Mouse (Mus musculus) midbrain, embryonic 11.5 days (tissue): Measurements from ENCODE around the gene Polr3c. TPM values are rescaled to one million over a fixed set of nuclear protein-coding genes. Genes with fewer than 3 reads are reported as not detected.
A peak's percentile ranks its signal among the peaks of the same experiment; 100 is the strongest.
"Not testable (repeated sequence)": the region's sequence is repeated elsewhere in the genome, so short reads cannot be mapped to it uniquely, and the experiment has no call there.

Source experiments
- ATAC-seq: fragments of 200-750 bp; cut with Nextera tagmentation; 2 replicates; pipeline ENCODE4 v1.8.0; 2017; ENCODE audit warnings: moderate TSS enrichment, moderate library complexity; ENCODE audit not compliant: low FRiP score
- DNase-seq: peaks from one replicate; pipeline ENCODE4 v3.0.0; 2015; ENCODE audit warnings: low spot score; ENCODE audit errors: missing footprints
- H3K27ac ChIP-seq: fragments of 300-500 bp; sonication (generic); 2 replicates; pipeline ENCODE4 v1.5.1; 2014; ENCODE audit warnings: low read depth, low read length
- H3K27me3 ChIP-seq: fragments of 300-500 bp; sonication (generic); 2 replicates; pipeline ENCODE4 v1.6.1; 2014; ENCODE audit warnings: mild to moderate bottlenecking, low read length, moderate library complexity, mixed read lengths; ENCODE audit not compliant: control insufficient read depth, insufficient read depth
- H3K36me3 ChIP-seq: fragments of 300-500 bp; sonication (generic); 2 replicates; pipeline ENCODE4 v1.6.1; 2014; ENCODE audit warnings: mild to moderate bottlenecking, low read length, moderate library complexity, mixed read lengths; ENCODE audit not compliant: control insufficient read depth, insufficient read depth
- H3K4me1 ChIP-seq: fragments of 300-500 bp; sonication (generic); 2 replicates; pipeline ENCODE4 v1.6.1; 2014; ENCODE audit warnings: low read length; ENCODE audit not compliant: control insufficient read depth, insufficient read depth
- H3K4me2 ChIP-seq: fragments of 300-500 bp; sonication (generic); 2 replicates; pipeline ENCODE4 v1.6.1; 2014; ENCODE audit warnings: mild to moderate bottlenecking, moderate library complexity
- H3K4me3 ChIP-seq: fragments of 300-500 bp; sonication (generic); 2 replicates; pipeline ENCODE4 v1.5.1; 2014; ENCODE audit warnings: low read depth, low read length
- H3K9ac ChIP-seq: fragments of 300-500 bp; sonication (generic); 2 replicates; pipeline ENCODE4 v1.6.1; 2014; ENCODE audit warnings: low read length
- H3K9me3 ChIP-seq: fragments of 300-500 bp; sonication (generic); 2 replicates; pipeline ENCODE4 v1.6.1; 2016; ENCODE audit warnings: low read length; ENCODE audit not compliant: control insufficient read depth
- WGBS: fragments of 180-500 bp; shearing (Covaris S2); extraction: QIAGEN DNeasy Blood & Tissue Kit; methylation state at CpG from one replicate; pipeline ENCODE4 v1.1.7; 2014; 5-methylcytosine and 5-hydroxymethylcytosine counted together
- polyA plus RNA-seq: library from polyadenylated mRNA; unstranded; fragments of >200 nt; fragmentation: Nextera tagmentation; extraction: Ambion mirVana; gene quantifications from 2 replicates; pipeline ENCODE4 v1.2.1, GENCODE M21; 2014

The Polr3c gene
- polyA plus RNA-seq, 1 experiment from 2014 or later, result 41.6 TPM

GRCm38 (mm10) chr3:96744348-96744747 lies 16.9 kb upstream of the Polr3c start:
- Histone ChIP-seq H3K4me1 (no peaks in the 10 kb centered on the region), H3K9ac (no peak overlapping the region), H3K9me3 (no peaks in the 10 kb centered on the region), H3K4me3 (no peak overlapping the region), H3K27ac (no peak overlapping the region), H3K27me3 (no peaks in the 10 kb centered on the region), H3K4me2 (no peak overlapping the region), H3K36me3 (no peaks in the 10 kb centered on the region)
- no peak for DNase-seq
- WGBS, result 99% methylated on average over 3 of the region's 3 CpGs
- no peak for ATAC-seq

GRCm38 (mm10) chr3:96740279-96740678 lies 12.9 kb upstream of the Polr3c start:
- not testable (repeated sequence) for H3K27me3 ChIP-seq, DNase-seq, ATAC-seq, H3K4me3 ChIP-seq, H3K4me1 ChIP-seq, H3K27ac ChIP-seq, H3K9me3 ChIP-seq, H3K9ac ChIP-seq, H3K36me3 ChIP-seq, H3K4me2 ChIP-seq

- Histone ChIP-seq H3K36me3 (no peaks in the 10 kb centered on the region), H3K9me3 (no peaks in the 10 kb centered on the region), H3K27ac (no peak overlapping the region), H3K4me2 (no peak overlapping the region), H3K4me1 (no peaks in the 10 kb centered on the region), H3K9ac (no peak overlapping the region), H3K27me3 (no peaks in the 10 kb centered on the region), H3K4me3 (no peak overlapping the region)
- WGBS, result 83% methylated on average over 1 of the region's 1 CpGs
- ATAC-seq, result no peak
- DNase-seq, result no peak
Observed at GRCm38 (mm10) chr3:96737995-96738394, 10.6 kb upstream of the Polr3c start.

- H3K4me3 ChIP-seq, result no peak overlapping the region
- no peaks in the 10 kb centered on the region for H3K4me1 ChIP-seq
- no peak overlapping the region for H3K4me2 ChIP-seq
- H3K36me3 ChIP-seq, result no peaks in the 10 kb centered on the region
- no peak overlapping the region for H3K9ac ChIP-seq
- ATAC-seq (no peak), DNase-seq (no peak)
- H3K27me3 ChIP-seq, result no peaks in the 10 kb centered on the region
- no peak overlapping the region for H3K27ac ChIP-seq
- WGBS, result 62% methylated on average over 1 of the region's 1 CpGs
- no peaks in the 10 kb centered on the region for H3K9me3 ChIP-seq
Observed at GRCm38 (mm10) chr3:96737013-96737740, 9.7 kb upstream of the Polr3c start.

GRCm38 (mm10) chr3:96735200-96735599 lies 7.8 kb upstream of the Polr3c start:
- H3K9ac ChIP-seq, result no peak overlapping the region
- 93% methylated on average over 2 of the region's 2 CpGs for WGBS
- H3K4me2 ChIP-seq, result no peak overlapping the region

GRCm38 (mm10) chr3:96733984-96734383 lies 6.6 kb upstream of the Polr3c start:
- no peak for ATAC-seq
- WGBS, result 92% methylated on average over 1 of the region's 1 CpGs
- Histone ChIP-seq H3K27me3 (no peaks in the 10 kb centered on the region), H3K9ac (no peak overlapping the region), H3K27ac (no peak overlapping the region), H3K4me2 (no peak overlapping the region), H3K36me3 (no peaks in the 10 kb centered on the region), H3K4me3 (no peak overlapping the region), H3K4me1 (peaks cover 4% of the 10 kb centered on the region; the same call in 1 of the 2 replicates), H3K9me3 (no peaks in the 10 kb centered on the region)
- no peak for DNase-seq

More at GRCm38 (mm10) chr3:96735200-96735599, 7.8 kb upstream of the Polr3c start:
- Histone ChIP-seq H3K4me3 (no peak overlapping the region), H3K27ac (no peak overlapping the region), H3K9me3 (no peaks in the 10 kb centered on the region), H3K4me1 (no peaks in the 10 kb centered on the region), H3K27me3 (no peaks in the 10 kb centered on the region), H3K36me3 (no peaks in the 10 kb centered on the region)
- no peak for DNase-seq
- no peak for ATAC-seq

- WGBS, result 72% methylated on average over 5 of the region's 5 CpGs
- no peak overlapping the region for H3K9ac ChIP-seq
- no peaks in the 10 kb centered on the region for H3K9me3 ChIP-seq
- peaks cover 17% of the 10 kb centered on the region for H3K4me1 ChIP-seq
- no peak overlapping the region for H3K4me3 ChIP-seq
- H3K27me3 ChIP-seq, result no peaks in the 10 kb centered on the region
- DNase-seq, result no peak
- no peak overlapping the region for H3K4me2 ChIP-seq
- no peak overlapping the region for H3K27ac ChIP-seq
- H3K36me3 ChIP-seq, result no peaks in the 10 kb centered on the region
- ATAC-seq, result no peak
Observed at GRCm38 (mm10) chr3:96730785-96731184, 3.4 kb upstream of the Polr3c start.

GRCm38 (mm10) chr3:96729403-96729784 lies 2.0 kb upstream of the Polr3c start:
- Histone ChIP-seq H3K27ac (no peak overlapping the region), H3K9me3 (no peaks in the 10 kb centered on the region), H3K4me3 (no peak overlapping the region), H3K4me2 (no peak overlapping the region), H3K4me1 (peaks cover 17% of the 10 kb centered on the region), H3K27me3 (no peaks in the 10 kb centered on the region), H3K9ac (no peak overlapping the region), H3K36me3 (no peaks in the 10 kb centered on the region)
- WGBS, result 64% methylated on average over 3 of the region's 3 CpGs
- DNase-seq, result no peak
- ATAC-seq, result no peak

- Histone ChIP-seq H3K9ac (peak overlapping the region; percentile 90), H3K27me3 (no peaks in the 10 kb centered on the region), H3K9me3 (no peaks in the 10 kb centered on the region), H3K36me3 (no peaks in the 10 kb centered on the region), H3K4me3 (peak overlapping the region; percentile 89), H3K4me1 (peaks cover 17% of the 10 kb centered on the region), H3K4me2 (peak overlapping the region; percentile 73), H3K27ac (no peak overlapping the region)
- no peak for ATAC-seq
- DNase-seq, result no peak
- WGBS, result 51% methylated on average over 7 of the region's 7 CpGs
Observed at GRCm38 (mm10) chr3:96728634-96729402, 1.4 kb upstream of the Polr3c start.
